Mouse (Mus musculus) left cerebral cortex, postnatal 14 days (tissue): Measurements from ENCODE around the gene Rpain. TPM values are rescaled to one million over a fixed set of nuclear protein-coding genes. Genes with fewer than 3 reads are reported as not detected.

Source experiments
- DNase-seq, 2 experiments: peaks; one replicate each; pipeline ENCODE4 v3.0.0; 2021 to 2022; ENCODE audit warnings: low spot score in 2 of 2, mixed read lengths in 1 of 2
- intact Hi-C: fragments of 180-260 bp; cut with DNase I; formaldehyde crosslinking; loops from one replicate; pipeline ENCODE4 v1.15.1; 2025
- total RNA-seq, 2 experiments: library from RNA; stranded (reverse); gene quantifications; 2 replicates each; pipeline ENCODE4 v1.2.3; 2021

Rpain gene
- total RNA-seq, 2 experiments from 2014 or later = 36.8 to 46.5 TPM

DNA sequence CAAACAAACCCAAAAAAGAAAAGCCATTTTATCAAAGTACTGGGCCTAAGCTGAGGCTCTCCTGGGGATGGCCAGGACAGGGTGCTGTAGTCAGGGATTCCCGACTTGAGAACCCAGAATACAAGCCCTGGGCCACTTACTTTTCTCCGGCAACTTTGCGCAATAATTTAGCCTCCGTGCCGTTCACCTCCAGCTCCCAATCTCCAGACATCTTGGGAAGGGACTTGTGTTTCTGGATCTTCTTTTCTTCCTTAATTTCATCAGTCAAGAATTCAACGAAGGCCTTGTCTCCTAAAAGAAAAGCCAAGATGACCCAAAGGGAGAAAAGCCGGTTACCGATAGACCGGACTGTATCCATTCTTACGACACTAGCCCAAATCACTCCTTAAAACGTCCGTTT is 12.0 kb downstream of the Rpain start:
- intact Hi-C loops = no loop called here
- no peak for DNase-seq

DNA sequence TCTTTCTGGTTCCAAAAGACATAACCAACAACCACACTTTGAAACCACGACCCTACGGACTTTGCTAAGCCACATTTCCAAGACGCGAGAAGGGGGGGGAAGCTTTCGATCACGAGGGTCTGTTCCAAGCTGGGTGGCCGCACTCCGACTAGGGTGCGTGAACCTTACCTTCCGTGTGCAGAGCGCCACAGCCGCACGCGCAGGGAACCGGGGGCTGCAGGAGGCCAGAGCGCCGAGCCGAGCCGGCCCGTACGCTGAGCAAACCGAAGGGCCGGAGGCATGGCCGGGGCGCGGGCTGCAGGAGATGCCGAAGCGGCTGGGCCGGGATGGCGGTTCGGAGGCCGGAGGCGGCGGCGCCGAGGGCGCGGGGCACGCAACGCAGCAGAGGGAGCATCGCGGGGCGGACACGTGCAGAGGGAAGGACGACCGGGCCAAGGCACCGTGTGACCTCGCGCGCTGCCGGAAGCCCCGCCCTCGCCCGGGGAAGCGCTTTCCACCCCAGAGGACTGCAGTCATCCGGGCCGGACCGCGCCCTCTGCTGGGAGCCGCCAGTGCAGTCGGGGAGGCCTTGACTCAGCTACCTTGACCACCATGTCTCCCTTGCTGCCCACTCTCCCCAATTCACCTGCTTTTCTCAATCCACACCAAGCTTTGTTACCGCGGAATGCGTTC is 12.7 kb downstream of the Rpain start, which contains the start of gene C1qbp:
TSS of gene C1qbp (minus strand) at position 470 of the 672 bp plus-strand sequence.
- peak; percentile 92 to 94 for DNase-seq

DNA sequence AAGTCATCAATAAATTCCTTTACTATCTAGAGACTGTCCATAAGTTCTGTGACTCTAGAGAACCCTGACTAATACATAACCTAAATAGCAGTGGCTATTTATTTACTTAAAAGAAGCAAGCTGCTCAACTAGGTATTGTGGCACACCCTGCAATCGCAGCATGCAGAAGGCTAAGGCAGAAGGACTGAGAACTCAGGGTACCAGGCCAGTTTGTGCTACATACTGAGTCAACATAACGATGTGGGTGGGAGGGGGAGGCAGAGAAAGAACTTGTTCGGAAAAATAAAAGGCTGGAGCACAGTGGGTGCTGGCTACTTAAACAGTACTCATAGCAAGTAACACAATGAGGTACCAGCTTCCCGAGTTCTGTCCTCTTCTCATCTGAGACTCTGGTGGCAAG is 31.2 kb downstream of the Rpain start:
- intact Hi-C loops = no loop called here
- DNase-seq = peak in 1 of 2 experiments; percentile 28

More for the DNA sequence above, 12.7 kb downstream of the Rpain start, which contains the start of gene C1qbp:
- intact Hi-C loops = loop anchor here (1.0 kb wide), 1 partner anchor 22 kb away; the partner anchor contains the start of gene Dhx33

DNA sequence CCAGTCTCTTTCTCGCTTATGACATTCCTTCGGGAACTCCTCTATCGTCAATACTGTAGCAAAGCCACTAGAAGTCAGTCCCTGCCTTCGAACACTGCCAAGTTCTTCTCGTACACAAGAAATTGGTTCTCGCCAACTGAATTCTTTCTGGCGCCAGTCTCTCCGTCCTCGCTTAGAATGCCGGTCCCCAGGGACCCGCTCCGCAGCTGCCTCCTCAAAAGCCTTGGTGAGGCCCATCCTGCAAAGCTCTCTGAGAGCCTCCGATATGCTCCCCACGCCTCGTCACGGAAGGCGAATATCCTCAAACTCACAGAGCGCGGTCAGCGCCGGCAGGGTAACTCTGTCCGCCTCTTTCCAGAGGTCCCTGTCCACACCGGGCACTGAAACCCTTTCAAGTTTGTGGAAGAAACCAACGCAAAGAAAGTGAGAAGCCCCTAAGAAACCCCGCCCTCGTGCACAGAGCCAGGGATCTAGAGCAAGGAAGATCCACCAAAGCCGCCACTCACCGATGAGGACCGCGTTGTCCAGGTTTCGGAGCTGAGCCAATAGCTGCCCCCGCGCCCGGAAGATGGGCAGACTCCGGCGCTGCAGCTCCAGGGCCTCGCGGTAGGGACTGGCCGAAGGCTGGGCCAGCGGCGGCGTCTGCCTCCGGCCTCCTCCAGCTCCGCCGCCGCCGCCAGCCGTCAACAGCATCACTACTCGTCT is 33.8 kb downstream of the Rpain start:
- DNase-seq = peak in 1 of 2 experiments; percentile 48
- intact Hi-C loops = loop anchor here (1.0 kb wide), 1 partner anchor 20 kb away; the partner anchor contains the start of gene C1qbp

DNA sequence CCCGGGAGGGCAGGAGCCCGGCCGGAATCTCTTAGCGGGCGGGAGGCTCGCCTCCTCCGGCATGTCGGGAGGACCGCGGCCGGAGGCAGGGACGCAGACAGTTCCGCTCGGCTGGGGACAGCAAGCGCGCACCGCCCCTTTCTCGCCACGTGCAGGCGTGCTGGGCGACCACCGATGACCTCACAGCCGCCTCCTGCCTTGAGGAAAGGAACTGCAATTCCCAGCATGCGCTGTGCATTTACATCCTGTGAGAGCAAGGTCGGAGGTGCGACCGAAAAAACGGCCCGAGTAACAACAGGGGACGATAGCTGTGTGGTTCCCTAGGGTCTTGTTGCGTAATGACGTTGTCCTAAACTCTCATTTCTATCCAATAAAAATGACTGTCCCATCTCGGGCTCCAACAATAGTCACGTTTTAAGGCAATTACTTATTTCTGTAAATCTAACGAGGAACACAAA is 34.3 kb downstream of the Rpain start, which contains the start of gene Dhx33:
TSS of gene Dhx33 (minus strand) at position 122 of the 458 bp plus-strand sequence.
- intact Hi-C loops = loop anchor here (1.0 kb wide), 1 partner anchor 21 kb away; the partner anchor contains the start of gene C1qbp
- DNase-seq = peak; percentile 97 to 98

DNA sequence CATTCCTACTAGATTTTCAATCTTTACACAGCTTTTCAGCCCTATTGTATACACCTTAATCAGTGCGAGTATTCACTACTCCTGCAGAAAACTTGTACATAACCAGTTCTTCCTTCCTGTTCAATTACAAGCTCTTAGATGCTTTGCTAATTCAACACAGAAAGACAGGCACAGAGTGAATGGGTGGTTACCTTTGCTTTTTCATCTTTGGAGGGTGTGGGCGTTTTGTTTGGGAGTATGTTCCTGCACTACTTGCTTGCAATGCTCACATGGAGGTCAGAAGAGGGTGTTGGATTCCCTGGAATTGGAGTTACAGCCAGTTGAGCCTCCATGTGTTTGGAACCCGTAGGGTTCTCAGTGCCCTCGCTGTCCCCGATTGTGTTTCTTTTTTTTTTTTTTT is 35.0 kb downstream of the Rpain start:
- intact Hi-C loops = no loop called here
- DNase-seq = no peak

DNA sequence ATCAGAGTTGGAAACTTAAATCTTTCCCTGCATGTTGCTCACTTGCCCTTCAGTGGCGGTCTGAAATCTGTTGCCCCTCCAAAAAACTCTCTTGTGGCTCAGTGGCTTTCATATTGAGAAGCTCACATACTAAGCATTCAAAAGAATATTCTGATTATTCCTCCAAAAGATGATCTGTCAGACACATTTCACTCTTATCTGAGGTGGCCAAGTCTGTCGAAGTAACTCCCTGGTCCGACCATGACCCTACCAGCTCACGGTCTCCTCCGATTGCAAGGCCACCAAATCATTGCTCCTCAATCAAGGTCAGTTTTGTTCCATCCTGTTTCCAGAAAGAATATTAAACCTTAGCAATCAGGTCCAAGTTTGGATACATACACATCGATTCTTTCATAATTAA is 37.0 kb downstream of the Rpain start:
- intact Hi-C loops = no loop called here

DNA sequence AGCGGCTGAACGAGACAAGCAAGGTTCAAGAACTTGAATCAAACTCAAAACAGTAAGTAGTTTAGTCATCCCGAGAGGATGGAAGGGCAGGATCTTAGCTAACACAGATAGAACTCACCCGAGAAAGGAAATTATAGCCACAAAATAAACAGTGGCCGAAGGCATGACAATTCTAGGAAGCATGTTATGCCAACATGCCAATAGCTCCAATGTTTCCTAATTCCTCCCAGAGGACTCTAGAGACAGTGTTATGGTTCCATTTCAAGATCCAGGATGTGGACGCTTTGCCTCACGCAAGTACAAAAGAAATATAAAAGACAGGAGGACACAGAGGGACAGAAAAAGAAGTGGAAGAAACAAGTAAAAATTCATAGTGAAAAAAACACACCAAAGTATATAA is 37.8 kb downstream of the Rpain start:
- intact Hi-C loops = no loop called here

More for the DNA sequence above, 37.0 kb downstream of the Rpain start:
- no peak for DNase-seq

DNA sequence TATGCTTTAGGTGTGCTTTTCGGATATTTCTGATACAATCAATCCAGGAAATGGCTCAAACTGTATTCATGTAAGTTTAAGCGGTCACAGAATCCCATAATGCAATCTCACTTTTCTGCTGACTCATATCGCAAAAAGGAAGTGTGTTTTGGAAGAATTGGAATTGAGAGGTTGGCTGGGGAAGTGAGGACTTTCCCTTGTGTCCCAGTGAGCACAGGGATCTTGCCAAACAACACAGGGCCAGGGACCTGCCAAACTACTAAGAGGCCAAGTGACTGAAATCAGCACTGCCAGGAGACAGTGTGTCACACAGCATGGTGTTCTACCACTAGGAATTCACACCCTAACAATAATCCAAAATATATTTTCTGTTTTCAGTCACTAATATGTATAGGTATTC is 38.3 kb downstream of the Rpain start:
- DNase-seq = no peak
- intact Hi-C loops = no loop called here

More for the DNA sequence above, 37.8 kb downstream of the Rpain start:
- no peak for DNase-seq

DNA sequence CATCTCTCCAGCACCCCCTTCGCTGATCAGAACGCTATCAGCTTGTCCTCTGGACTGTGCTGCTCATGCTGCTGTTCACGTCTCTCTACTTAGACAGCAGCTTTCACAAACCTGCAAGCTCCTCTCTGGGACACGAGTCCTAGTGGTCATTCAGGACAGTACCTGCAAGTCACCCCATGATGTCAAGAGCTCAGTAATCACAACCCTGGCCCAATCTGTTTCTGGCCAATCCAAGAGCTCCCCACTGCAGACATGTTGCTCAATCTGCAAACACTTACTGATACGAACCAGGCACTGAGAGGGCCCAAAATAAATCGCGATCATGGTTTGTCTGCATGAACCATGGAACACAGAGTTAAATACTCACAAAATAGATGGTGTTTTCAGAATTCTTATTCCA is 42.7 kb downstream of the Rpain start:
- intact Hi-C loops = no loop called here
- DNase-seq = no peak

DNA sequence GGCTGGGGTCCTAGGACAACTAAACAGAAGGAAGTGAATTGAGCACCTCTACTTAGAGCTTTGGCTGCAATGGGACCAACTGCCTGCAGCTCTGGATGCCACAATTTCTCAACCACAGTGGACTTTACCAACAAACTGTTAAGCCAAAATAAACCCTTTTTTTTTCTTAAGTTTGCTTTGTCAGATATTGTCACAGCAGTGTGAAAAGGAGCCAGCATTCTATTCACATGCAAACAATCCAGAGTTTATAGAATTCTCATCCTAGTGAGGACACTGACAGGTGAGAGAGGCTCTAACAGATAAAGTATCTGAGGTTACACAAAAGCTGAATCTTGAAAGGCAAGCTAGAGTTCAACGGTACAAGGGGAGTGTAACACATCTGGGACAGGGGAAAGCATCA is 47.0 kb downstream of the Rpain start:
- intact Hi-C loops = loop anchor here (5.0 kb wide), 1 partner anchor 35 kb away; no protein-coding TSS in a partner anchor
- no peak for DNase-seq

DNA sequence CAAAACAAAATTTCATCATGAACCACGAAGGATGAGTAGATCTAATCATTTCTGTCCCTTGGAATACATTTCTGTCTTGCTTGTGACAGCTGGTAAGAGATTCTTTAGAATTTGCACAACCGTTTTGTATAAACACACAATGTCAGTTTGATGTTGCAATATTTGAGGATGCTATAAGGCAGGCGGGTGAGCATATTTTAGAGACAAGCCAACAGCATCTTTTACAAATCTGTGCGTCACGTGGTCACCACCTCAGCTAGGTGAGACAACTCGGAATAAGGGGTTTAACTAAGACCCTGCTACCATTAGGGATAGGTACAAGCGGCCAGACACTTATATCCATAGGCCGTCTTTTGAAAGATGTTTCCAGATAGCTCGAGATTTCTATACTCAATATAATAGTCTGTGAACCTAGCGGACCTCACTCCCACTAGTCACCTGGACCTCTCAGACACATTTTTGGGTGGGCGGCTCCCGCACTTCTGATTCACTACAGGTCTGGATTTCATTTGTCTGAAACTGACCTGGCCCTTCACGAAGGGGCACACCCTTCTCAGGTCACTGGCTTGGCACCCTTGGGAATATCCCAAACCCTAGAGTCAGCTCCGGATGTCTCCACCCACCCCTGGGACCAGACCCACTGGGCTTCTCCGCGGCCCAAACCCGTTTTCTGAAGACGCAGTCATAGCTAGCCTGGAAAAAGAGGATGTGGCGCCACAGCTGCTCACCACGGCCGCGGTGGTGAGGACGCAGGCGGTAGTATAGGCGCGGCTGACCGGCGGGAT is 48.6 kb downstream of the Rpain start:
- DNase-seq = peak; percentile 15 to 16
- intact Hi-C loops = loop anchor here (5.0 kb wide), 1 partner anchor 34 kb away; no protein-coding TSS in a partner anchor

DNA sequence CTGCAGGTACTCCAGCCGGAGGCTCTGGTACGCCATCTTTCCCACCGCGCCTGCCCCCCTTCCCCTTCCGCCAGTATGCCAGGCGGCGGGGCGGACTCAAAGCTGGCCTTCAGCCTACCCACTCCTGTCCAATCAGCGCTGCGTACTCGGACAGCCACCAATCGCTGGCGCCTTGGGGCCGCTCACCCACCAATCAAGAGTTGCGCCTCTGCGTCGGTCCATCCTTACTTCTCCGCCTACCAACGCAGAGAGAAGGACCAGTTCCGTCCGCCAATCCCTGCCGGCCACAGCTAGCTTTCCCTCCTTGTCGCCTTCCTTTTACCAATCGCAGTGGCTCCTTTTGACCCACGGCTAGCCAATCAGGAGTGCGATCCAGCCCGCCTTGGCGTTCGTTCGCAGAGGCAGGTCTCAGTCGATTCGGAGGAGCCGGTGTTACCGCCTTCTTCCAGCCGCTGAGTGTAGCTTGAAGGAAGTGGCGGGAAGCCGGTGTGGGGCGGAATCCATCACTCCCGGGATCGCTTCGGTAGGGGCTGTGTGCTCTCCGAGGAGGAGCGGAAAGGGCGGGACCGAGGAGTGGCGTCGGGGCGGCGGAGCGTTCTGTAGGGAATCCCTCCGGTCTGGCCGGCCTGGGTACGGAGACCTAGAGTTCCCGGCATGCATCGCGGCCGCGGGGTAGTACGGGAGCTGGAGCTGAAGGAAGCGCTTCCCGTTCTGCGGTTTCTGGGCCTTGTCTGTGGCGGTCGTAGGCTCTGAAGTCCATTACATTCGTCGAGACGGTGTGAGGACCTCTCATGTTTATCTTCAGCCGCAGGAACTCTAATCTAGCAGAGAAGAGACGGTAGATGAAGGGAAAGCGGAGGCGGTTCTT is 49.4 kb downstream of the Rpain start, which contains the start of the genes Mis12 and Derl2:
TSS of gene Mis12 (plus strand) at position 411 of the 868 bp plus-strand sequence.
TSS of gene Derl2 (minus strand) at position 641 of the 868 bp plus-strand sequence.
- intact Hi-C loops = loop anchor here (5.0 kb wide), 1 partner anchor 33 kb away; no protein-coding TSS in a partner anchor
- peak; percentile 99 for DNase-seq

Other genes with a start within 250 kb of the Rpain start
- 10 to 100 TPM; 14.6 to 14.8 TPM for gene Zfp3, start 206.0 kb upstream of the Rpain start, total RNA-seq
- gene Scimp, start 157.6 kb upstream of the Rpain start, total RNA-seq = not detected
- 100 to 1,000 TPM; 110 to 118 TPM for gene Rabep1, start 125.4 kb upstream of the Rpain start, total RNA-seq
- gene Nup88, start 240 bp upstream of the Rpain start, total RNA-seq = 10 to 100 TPM; 52.9 to 55.9 TPM
- gene C1qbp, start 12.8 kb downstream of the Rpain start, total RNA-seq = 100 to 1,000 TPM; 100 to 103 TPM
- 10 to 100 TPM; 18.8 to 20.6 TPM for gene Dhx33, start 34.2 kb downstream of the Rpain start, total RNA-seq
- gene Mis12, start 49.4 kb downstream of the Rpain start, total RNA-seq = 10 to 100 TPM; 11.2 to 12.5 TPM
- gene Derl2, start 49.6 kb downstream of the Rpain start, total RNA-seq = 10 to 100 TPM; 21.4 to 23.7 TPM
- gene 6330403K07Rik, start 63.3 kb downstream of the Rpain start, total RNA-seq = 100 to 1,000 TPM; 137 to 158 TPM
- under 1 TPM; 0.61 to 0.66 TPM for gene Nlrp1a, start 174.5 kb downstream of the Rpain start, total RNA-seq